Mouse (Mus musculus): ENCODE results near the gene Fbxo42.

The Fbxo42 gene

GRCm38 (mm10) chr4:141210524-141211219, 63.0 kb downstream of the Fbxo42 start:
- in situ Hi-C loops (cut with MboI; ENCODE audit: unreplicated experiment in 2 of 2) = loop anchor here (5.0 kb wide), 2 partner anchors 58 to 68 kb away; no protein-coding TSS in a partner anchor

- in situ Hi-C loops (cut with MboI; ENCODE audit: unreplicated experiment in 2 of 2) = loop anchor here (5.0 kb wide), 2 partner anchors 59 to 69 kb away; no protein-coding TSS in a partner anchor
Measured at GRCm38 (mm10) chr4:141211646-141212045, 63.9 kb downstream of the Fbxo42 start.

- in situ Hi-C loops (cut with MboI; ENCODE audit: unreplicated experiment in 2 of 2) = loop anchor here (5.0 kb wide), 2 partner anchors 61 to 71 kb away; no protein-coding TSS in a partner anchor
Measured at GRCm38 (mm10) chr4:141212892-141213291, 65.2 kb downstream of the Fbxo42 start.

DNA sequence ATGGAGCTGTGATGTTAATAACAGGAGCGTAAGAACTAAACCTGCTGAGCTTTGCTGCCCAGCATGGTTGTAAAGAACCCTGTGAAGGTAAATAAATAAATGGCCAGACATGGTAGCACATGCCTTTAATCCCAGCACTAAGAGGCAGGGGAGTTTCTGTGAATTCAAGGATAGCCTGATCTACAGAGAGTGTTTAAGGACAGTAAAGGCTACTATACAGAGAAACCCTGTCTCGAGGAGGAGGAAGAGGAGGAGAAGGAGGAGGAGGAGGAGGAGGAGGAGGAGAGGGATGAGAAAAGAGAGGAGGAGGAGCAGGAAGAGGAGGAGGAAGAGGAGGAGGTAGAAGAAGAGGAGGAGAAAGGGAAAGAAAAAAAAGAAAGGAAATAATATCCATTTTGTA, 65.6 kb downstream of the Fbxo42 start:
- in situ Hi-C loops (cut with MboI; ENCODE audit: unreplicated experiment in 2 of 2) = loop anchor here (5.0 kb wide), 2 partner anchors 61 to 71 kb away; no protein-coding TSS in a partner anchor

DNA sequence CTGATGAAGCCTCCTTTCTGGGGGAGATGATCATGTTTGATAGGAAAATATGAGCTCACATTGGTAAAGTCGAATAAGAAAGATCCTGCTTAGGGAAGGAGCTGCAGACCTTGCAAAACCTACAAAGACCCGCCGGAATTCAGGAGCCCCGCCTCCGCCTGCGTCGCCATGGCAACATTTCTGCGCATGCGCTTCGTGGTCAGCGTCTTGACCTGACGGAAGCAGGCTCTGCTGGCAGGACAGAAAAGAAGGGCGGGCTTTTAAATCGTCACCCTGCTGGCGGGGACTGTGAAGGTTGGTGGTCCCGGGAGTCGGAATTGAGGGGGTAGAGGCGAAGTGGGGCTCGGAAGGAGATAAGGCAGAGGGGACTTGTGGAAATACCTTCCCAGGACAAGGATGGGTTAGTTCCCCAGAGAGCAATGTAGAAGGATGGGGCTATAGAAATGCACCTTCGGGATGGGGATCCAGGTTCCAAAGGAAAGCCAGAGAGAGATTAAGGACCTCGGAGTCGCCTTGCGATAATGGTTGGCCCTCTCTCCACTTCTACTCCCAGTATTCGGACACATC, 66.1 kb downstream of the Fbxo42 start, which contains the start of gene Rsg1:
Gene Rsg1 (plus strand): TSS at position 187 of the 567 bp plus-strand sequence.
- in situ Hi-C loops (cut with MboI; ENCODE audit: unreplicated experiment in 2 of 2) = loop anchor here (5.0 kb wide), 2 partner anchors 62 to 72 kb away; no protein-coding TSS in a partner anchor

GRCm38 (mm10) chr4:141214337-141214851, 66.7 kb downstream of the Fbxo42 start:
- in situ Hi-C loops (cut with MboI; ENCODE audit: unreplicated experiment in 2 of 2) = loop anchor here (5.0 kb wide), 2 partner anchors 62 to 72 kb away; no protein-coding TSS in a partner anchor

GRCm38 (mm10) chr4:141219583-141220213, 72.0 kb downstream of the Fbxo42 start:
- in situ Hi-C loops (cut with MboI; ENCODE audit: unreplicated experiment in 2 of 2) = no loop called here

- in situ Hi-C loops (cut with MboI; ENCODE audit: unreplicated experiment in 2 of 2) = no loop called here
Measured at GRCm38 (mm10) chr4:141221848-141222247, 74.1 kb downstream of the Fbxo42 start.

GRCm38 (mm10) chr4:141222752-141223151, 75.0 kb downstream of the Fbxo42 start:
- in situ Hi-C loops (cut with MboI; ENCODE audit: unreplicated experiment in 2 of 2) = no loop called here

DNA sequence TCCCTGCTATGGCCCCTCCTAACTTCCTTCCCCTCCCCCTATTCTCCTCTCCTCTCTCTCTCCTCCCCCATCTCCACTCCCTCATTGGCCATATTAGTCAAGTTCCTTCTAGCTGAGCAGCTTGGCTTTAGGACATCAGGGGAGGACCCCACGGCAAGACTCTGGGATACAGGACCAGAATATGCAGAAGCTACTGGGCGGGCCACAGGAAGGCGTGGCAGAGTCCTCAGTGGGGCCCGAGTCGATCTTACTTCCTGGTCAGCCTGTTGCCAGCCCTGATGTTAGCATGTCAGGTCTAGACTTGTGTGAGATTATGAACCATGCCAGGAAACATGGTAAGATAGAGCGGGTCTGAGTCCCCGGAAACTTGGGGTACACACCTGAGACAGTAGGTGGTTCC, 81.0 kb downstream of the Fbxo42 start:
- in situ Hi-C loops (cut with MboI; ENCODE audit: unreplicated experiment in 2 of 2) = no loop called here

- in situ Hi-C loops (cut with MboI; ENCODE audit: unreplicated experiment in 2 of 2) = no loop called here
Measured at GRCm38 (mm10) chr4:141233196-141233595, 85.5 kb downstream of the Fbxo42 start.

- in situ Hi-C loops (cut with MboI; ENCODE audit: unreplicated experiment in 2 of 2) = no loop called here
Measured at GRCm38 (mm10) chr4:141235537-141236111, 87.9 kb downstream of the Fbxo42 start.

- in situ Hi-C loops (cut with MboI; ENCODE audit: unreplicated experiment in 2 of 2) = no loop called here
Measured at GRCm38 (mm10) chr4:141236856-141237255, 89.1 kb downstream of the Fbxo42 start.

GRCm38 (mm10) chr4:141238492-141239387, 91.0 kb downstream of the Fbxo42 start:
- in situ Hi-C loops (cut with MboI; ENCODE audit: unreplicated experiment in 2 of 2) = no loop called here

- in situ Hi-C loops (cut with MboI; ENCODE audit: unreplicated experiment in 2 of 2) = loop anchor here in 1 of 2 experiments (10.0 kb wide), 1 partner anchor 455 kb away; no protein-coding TSS in a partner anchor
Measured at GRCm38 (mm10) chr4:141239388-141240125, 91.8 kb downstream of the Fbxo42 start, which contains the start of gene Arhgef19. Arhgef19 (plus strand) TSS chr4:141239499.

DNA sequence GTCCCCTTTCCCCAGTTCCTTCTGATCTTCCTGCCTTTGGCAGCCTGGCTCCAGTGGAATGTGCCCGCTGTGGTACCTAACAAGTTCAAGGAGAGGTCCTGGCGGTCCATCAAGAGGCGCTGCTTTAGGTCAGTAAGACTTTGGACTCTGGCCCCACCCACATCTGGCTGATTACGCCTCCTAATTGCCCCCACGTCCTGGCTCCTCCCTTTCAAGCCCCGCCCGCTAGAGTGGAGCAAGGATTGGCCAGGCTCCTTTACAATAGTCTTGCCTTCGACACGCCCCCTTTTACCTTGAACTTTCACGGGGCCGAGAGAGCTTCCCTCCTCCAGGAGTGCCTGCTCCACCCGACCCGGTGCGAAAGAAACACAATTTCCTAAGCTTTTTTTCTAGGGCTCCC, 92.9 kb downstream of the Fbxo42 start:
- in situ Hi-C loops (cut with MboI; ENCODE audit: unreplicated experiment in 2 of 2) = loop anchor here in 1 of 2 experiments (10.0 kb wide), 1 partner anchor 456 kb away; no protein-coding TSS in a partner anchor

DNA sequence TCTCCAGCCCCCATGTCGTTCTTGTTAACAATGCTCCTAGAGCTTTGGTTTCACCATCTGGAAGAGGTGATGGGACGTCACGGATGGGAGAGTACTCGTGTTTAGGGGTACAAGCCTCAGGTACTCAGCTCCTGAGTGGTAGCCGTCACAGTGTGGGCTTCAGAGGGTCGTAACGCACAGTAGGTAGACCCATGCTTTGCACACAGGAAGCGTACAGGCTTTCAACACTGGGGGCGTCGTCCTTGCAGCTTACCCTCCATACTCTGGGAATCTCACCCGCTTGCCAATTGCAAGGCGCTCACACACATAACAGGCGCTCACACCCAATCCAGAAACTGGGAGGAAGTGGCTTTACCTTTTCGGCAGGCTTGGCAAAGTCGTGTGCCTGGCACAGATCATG, 94.1 kb downstream of the Fbxo42 start:
- in situ Hi-C loops (cut with MboI; ENCODE audit: unreplicated experiment in 2 of 2) = loop anchor here in 1 of 2 experiments (10.0 kb wide), 1 partner anchor 457 kb away; no protein-coding TSS in a partner anchor

DNA sequence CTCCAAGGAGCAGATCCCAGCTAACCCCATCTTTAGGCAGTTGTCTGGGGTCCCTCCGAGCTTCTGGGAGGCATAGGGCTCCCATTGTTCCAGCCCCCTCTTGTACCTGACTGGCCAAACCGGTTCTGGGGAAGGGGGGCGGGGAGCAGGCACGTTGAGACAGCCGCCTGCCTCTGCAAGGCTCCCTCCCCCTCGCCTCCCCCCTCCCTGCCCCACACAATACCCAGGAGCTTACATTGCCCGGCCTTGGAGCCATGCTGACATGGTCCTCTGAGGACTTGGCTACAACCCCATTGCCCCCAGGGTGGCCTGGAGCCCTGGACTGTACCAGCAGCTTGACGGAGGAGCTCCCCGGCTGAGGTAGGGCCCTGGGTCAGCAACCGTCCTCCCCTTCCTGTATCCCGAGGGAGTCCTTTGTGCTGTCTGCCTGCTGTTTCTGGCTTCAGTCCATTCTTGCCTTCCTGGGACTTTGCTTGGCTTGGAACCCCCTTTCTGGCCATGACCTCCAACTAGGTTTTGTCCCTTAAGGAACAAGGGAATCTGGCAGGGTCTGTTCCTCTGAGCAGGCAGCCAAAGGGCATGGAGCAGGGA, 95.0 kb downstream of the Fbxo42 start:
- in situ Hi-C loops (cut with MboI; ENCODE audit: unreplicated experiment in 2 of 2) = loop anchor here in 1 of 2 experiments (10.0 kb wide), 1 partner anchor 458 kb away; no protein-coding TSS in a partner anchor

All from v-Abl transformed pro-B cells (cell line).